Mouse (Mus musculus): ENCODE measurements around the gene Wasf2.
A peak's percentile ranks its signal among the peaks of the same experiment; 100 is the strongest.

The Wasf2 gene

DNA sequence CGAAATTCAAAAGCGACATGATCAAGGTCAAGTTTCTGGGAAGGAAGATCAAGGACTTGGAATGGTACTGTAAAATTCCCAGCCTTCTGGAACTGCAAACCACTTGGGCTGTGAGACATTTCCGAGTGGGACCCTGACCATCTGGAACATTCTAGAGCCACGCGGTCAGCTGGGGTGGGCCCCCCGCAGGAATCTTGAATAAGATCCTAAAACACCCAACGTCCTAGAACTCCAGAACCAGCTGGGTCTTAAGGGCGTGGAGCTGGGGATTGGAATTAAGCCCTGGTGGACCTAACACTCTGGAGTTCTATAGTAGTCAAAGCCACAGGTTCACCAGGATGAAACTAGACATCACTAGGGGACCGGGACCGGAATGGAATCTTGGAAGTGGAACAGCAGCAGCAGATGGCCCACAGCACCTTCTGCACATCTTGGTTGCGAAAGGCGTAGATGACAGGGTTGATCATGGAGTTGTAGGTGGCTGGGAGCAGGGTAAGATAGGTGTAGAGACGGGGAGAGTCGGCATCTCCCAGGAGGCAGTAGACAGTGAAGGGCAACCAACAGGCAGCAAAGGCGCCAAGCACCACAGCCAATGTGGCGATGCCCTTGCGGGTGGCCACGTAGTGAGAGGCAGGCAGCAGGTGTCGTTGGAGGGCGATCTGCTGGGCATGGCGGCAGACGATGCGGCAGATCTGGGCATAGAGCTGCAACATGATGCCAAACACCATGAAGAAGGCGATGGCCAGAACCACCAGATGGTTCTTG is 79.9 kb downstream of the Wasf2 start:
- no peak for DNase-seq

- DNase-seq: no peak
These were observed 80.6 kb downstream of the Wasf2 start for GRCm38 (mm10) chr4:133210788-133211390.

GRCm38 (mm10) chr4:133211751-133212561 is 81.7 kb downstream of the Wasf2 start, which contains the start of the genes Cd164l2 and Gpr3:
TSS of gene Cd164l2 (plus strand) at chr4:133212131.
TSS of gene Gpr3 (minus strand) at chr4:133212536.
- DNase-seq: peak; percentile 60

GRCm38 (mm10) chr4:133212562-133213267 is 82.4 kb downstream of the Wasf2 start:
- DNase-seq: peak; percentile 85

GRCm38 (mm10) chr4:133213268-133213590 is 82.9 kb downstream of the Wasf2 start:
- peak; percentile 72 for DNase-seq

GRCm38 (mm10) chr4:133213661-133214060 is 83.4 kb downstream of the Wasf2 start:
- no peak for DNase-seq

- DNase-seq: peak; percentile 72
These were observed 87.3 kb downstream of the Wasf2 start for GRCm38 (mm10) chr4:133217641-133218040.

- DNase-seq: no peak
These were observed 88.4 kb downstream of the Wasf2 start for GRCm38 (mm10) chr4:133218745-133219144.

DNA sequence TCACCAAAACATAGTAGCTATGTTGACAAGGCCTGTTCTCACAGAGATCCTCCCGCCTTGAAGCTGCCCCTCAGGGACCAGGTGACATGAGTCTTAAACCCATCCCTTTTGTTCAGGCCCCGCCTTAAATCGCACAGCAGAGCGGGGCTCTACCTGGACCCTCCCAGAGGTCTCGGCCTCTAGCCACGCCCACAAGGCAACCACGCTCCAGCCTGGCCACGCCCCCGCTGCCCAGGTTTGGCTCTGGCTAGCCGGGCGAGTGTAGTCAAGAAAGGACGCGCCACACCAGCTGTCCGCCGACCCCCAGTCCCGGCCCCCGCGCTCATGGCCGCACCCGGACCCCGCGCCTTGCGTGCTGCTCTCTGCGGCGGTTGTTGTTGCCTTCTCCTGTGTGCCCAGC is 90.4 kb downstream of the Wasf2 start:
- DNase-seq: no peak

- DNase-seq: no peak
These were observed 91.4 kb downstream of the Wasf2 start for GRCm38 (mm10) chr4:133221701-133222100.

DNA sequence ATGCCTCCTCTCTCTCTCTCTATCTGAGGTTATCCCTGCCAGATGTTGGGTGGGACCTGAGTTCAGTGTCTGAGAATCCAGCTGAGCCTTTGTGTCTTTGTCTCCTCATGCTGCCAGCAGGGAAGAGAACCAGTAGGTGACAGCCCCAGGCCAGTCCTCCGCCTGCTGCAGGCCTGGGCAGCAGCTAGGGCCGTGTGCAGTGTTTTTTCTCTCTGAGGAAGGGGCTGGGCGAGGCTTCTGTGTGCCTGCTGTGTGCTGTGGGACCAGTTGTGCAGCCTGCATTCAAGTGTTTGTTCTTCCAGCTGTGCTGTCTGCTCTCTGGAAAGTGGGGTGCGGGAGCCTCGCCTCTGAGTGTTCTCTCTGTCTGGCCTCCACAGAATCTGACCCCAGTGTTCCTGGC is 93.6 kb downstream of the Wasf2 start:
- DNase-seq: no peak

DNA sequence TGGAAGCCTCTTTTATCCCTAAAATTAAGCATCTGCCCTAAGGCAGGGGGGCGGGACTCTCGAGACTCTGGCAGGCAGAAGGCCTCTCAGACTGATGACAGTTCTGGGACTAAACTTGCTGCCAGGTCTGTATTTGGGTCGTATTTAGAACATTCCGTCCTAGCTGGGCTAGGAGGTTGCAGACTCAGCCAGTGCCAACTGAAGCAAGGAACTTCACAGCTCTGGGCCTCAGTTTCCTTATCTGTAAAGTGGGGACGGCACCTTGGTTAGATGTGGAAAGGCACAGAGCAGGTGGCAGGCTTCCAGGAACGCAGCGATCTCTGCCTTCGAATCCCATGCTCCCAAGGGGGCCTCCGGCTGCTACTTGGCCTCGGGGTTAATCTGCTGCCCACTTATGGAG is 95.8 kb downstream of the Wasf2 start:
- no peak for DNase-seq

GRCm38 (mm10) chr4:133227636-133228035 is 97.3 kb downstream of the Wasf2 start:
- DNase-seq: no peak

GRCm38 (mm10) chr4:133229582-133229981 is 99.3 kb downstream of the Wasf2 start:
- no peak for DNase-seq

DNA sequence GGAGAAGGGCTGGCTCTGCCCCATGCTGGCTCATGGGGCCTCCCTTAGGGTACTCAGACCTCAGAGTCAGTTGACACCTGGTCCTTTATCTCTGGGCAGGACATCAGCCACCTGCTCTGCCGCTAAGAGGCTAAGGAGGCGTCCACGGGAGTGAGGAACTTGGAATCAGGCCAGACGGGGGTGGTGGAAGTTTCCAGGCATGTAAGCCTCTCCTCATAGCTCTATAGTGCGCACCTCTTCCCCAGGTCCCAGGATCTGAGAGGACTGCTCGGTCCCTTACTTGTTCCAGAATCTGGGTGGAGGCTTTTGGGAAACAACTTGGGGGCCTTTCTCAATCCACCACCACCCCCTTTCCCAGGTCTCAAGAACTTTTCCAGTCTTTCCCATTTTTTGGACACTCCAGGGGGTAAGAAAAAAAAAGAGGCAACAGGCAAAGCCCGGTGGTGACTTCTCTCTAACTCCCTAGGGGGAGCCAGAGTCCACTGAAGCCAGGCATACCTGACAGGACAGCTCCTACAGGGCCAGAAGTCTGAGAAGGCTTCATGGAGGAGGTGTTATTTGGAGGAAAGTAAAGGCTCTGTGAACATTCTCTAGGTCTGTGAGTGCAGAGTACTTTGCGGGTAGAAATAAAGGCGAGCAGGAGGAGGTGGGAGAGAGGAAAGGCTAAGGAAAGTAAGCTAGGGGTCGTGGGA is 103.1 kb downstream of the Wasf2 start:
- no peak for DNase-seq

GRCm38 (mm10) chr4:133234771-133235170 is 104.5 kb downstream of the Wasf2 start:
- no peak for DNase-seq

DNA sequence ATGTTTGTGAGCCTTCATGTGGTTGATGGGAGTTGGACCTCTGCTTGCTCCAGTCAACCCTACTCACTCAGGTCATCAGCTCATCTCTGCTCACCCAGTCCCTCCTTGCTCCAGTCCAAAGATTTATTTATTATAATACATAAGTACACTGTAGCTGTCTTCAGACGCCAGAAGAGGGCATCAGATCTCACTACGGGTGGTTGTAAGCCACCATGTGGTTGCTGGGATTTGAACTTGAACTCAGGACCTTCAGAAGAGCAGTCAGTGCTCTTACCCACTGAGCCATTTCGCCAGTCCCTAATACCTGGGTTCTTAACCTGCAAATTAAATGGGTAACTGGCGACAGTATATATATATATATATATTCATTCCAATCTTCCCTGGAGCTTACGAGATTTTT is 105.1 kb downstream of the Wasf2 start:
- DNase-seq: no peak

- no peak for DNase-seq
These were observed 107.6 kb downstream of the Wasf2 start for GRCm38 (mm10) chr4:133237911-133238310.

DNA sequence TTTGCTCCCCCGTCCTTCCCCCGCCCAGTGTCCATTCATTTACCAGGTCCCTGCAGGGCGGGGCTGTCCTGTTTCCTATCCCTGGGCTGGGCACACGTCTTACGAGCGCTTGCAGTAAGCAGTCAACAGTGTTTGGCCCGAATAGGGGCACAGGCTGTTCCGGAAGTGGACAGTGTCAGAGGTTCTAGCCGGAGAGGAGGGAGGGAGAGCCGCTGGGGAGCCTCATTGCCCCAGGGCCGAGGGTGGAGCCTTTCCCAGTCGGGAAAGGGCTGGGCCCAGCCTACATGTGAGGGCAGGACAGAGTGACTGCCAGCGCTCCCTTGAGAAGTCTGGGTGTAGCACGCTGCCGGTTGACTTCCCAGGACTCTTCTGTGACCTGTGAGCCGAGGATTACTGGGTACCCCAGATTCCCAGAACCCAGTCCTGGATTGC is 110.2 kb downstream of the Wasf2 start, which contains the start of gene Map3k6:
Gene Map3k6, plus strand, starts transcription at position 329 of the 432 bp plus-strand sequence.
- no peak for DNase-seq

GRCm38 (mm10) chr4:133240934-133241908 is 110.9 kb downstream of the Wasf2 start:
- peak; percentile 83 for DNase-seq

DNA sequence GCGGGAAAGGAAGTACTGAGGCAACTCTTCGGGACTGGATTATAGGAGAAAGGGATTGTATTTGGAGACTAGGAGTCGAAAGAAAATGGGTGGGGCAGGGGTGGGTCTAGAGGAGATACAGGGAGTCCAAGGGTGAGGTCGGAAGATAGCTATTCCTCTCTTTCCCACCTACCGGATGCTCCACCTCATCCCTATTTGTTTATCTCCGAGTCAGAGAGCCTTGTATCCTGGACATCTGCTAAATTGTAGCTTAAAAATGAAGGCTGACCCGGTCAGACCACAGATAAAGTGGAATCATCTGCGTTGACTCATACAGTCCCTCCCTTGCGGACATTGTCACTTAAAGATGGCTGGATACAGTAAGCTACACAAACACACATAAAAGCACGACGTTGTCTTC is 111.6 kb downstream of the Wasf2 start:
- DNase-seq: no peak
